Mouse (Mus musculus) T-helper 17 cell (primary cell): ENCODE results near the gene Hsd17b6.

ENCODE experiments used
- in situ Hi-C, 2 experiments: fragments of 300-600 bp; cut with MboI, MseI; formaldehyde crosslinking; loops; 1 replicate in 1 of 2; 2 replicates in 1 of 2; pipeline ENCODE4 v1.15.1; 2025; ENCODE audit warnings: high pct_unique_total_duplicates in 2 of 2

Hsd17b6 gene

DNA sequence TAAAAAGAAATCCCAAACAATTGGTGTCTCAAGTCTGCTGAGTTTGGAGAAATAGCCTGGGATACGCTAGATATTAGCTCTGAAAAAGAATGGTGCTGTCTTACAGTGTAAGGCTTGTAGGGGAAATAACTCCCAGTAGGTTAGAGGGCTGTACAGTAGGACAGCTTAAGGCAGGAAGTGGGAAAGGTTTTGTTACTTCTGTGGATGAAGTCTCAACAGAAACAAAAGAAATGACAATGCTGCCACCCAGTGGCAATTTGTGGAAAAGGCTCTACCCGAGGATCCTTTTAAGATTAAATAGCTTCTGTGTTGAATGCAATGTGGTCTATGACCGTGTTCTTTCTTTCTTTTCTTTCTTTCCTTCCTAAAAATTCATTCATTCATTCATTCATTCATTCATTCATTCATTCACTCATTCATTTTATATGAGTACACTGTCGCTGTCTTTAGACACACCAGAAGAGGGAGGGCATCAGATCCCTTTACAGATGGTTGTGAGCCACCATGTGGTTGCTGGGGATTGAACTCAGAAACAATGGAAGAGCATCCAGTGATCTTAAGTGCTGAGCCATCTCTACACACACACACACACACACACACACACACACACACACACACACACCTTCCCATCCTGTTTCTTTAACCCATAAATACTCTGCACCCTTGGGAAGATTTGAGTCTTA lies 937 bp upstream of the Hsd17b6 start:
- in situ Hi-C loops: loop anchor here (5.0 kb wide), 2 partner anchors 46 to 51 kb away; no protein-coding TSS in a partner anchor

DNA sequence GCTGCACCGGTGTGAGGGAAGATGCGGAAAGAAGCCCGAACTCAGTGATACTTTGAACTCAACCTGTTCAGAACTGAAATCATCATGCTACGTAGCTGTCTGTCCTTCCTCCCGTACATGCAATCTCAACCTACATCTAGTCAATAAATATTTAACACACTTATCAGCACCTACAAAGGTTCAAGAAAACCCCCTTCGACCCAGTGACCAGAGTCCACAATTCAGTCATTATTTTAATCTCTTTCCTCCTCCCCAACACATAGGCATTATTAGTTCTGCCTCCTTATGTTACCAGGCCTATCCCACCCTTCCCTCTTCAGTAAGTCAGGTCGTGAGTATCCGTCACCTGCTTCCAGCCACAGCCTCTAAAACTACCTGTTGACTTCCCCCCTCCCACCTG lies 1.9 kb downstream of the Hsd17b6 start:
- in situ Hi-C loops: loop anchor here (5.0 kb wide), 2 partner anchors 43 to 48 kb away; no protein-coding TSS in a partner anchor

DNA sequence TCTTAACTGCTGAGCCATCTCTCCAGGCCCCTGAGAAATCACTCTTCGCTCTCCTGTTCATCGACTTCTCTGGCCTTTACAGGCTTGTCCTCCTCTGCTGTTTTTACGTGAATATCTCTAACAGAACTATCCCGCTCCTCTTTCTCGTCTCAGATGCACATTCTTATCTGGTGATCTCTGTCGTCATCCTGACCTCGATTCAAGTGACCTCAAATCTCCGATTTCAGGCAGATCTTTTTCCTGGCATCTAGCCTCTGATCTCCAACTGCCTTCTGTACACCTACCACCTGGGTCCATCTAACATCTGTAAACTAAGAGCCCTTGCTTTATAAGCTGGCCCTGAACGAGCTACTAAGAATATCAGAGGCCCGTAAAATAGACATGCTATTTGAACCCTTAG lies 2.5 kb downstream of the Hsd17b6 start:
- in situ Hi-C loops: loop anchor here (5.0 kb wide), 2 partner anchors 43 to 48 kb away; no protein-coding TSS in a partner anchor

DNA sequence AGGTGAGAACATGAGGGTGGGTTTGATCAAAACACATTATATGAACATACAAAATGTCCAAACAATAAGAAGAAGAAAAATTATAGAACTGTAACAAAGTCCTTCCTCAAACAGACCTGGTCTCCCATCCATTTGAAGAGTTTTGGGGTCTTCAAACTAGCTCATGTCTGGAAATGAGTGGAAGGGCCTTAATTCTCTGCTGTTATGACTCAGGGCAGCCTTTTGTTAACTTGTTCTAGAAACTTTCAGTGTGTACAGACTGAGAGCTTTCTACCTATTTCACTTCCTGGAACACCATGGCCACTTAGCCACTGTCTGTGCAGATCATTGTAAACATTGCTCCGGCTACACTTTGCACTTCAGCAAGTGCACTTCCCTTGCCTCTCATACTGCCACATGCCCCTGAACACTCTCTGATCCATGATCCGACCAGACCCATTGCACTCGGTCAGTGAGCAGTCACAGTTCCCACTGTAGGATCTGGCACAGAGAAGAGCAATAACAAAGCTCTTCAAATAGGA lies 4.1 kb downstream of the Hsd17b6 start:
- in situ Hi-C loops: no loop called here

DNA sequence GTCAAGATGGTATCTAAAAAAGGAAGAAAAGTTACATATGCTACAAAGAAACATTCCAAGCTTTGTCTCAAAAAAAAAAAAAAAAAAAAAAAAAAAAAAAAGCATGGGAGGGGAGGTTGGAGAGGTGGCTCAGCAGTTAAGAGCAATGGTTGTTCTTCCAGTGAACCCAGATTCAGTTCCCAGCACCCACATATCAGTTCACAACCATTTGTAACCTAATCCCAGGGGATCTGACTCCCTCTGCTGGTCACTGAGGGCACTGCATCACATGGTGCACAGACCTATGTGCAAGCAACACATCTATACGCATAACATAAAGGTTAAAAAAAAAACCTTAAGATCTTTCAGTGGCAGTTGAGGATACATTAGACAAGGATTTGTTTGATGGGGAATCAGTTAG lies 9.2 kb downstream of the Hsd17b6 start:
- in situ Hi-C loops: no loop called here

DNA sequence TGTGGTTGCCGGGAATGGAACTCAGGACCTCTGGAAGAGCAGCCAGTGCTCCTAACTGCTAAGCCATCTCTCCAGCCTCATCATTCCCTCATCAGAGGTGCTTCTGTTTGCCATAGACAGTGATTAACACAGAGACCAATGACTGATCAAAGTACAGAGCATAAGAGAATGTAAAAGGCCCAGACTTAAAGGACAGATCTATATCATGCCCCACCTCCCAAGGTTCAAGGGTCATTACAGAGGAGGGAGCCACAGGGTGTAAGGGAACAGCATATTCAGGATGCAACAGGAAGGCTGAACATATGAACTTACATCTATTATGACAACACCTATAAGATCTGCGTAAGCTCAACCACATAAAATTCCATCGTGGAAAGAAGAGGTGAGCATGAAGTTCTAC lies 10.7 kb downstream of the Hsd17b6 start:
- in situ Hi-C loops: no loop called here

DNA sequence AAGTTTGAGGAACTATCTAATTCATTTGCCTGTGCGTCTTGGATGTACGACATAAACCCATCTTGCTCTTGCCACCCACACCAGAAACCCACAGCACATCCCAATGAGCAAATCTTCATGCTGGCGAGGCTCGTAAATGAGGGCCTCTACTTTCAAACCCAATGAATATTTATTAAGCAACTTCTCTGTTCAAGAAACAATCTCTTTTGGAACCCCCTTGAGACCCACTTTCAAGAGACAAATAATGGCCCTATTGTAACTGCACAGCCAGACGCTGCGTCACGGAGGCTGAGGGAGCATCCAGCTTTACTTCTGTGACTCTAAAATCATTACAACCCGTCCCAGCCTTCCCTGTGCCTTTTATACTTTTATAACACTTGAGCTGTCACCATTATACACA lies 21.8 kb downstream of the Hsd17b6 start:
- in situ Hi-C loops: no loop called here

DNA sequence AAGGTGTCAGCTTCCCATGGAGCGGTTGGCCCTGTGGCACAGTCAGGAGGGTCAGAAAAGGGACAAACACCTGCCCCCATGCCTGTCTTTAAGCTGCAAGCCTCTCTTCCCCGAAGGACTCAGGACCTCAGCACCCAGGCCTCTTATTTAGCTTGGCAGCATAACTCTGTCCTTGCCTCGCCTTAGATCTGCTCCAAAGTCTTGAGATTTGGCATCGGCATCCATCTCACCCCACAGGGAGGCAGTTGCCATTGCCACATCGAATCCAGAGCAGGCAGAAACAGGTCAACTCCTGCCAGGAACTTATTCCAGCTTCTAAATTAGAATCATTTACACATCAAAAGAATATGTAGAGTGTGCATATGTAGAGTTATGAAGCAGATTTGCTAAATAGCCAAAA lies 22.8 kb downstream of the Hsd17b6 start:
- in situ Hi-C loops: no loop called here

DNA sequence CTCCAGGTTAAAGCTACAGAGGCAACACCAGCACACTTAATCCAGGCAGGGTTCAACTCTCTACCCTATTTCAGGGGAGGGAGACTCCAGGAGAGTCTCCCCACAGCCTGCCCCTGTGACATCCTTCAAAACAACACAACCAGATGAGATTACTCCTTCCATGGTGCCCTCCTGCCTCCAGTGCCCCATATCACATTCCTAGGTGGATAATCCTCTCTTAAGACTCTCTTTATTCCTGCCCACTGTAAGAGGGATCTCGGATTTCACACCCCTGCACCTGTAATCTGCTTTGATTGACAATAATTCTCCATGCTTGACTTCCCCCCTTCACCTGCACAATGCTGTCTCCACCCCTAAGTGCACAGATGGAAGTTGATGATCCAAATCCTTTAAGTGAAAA lies 31.9 kb downstream of the Hsd17b6 start:
- in situ Hi-C loops: no loop called here

DNA sequence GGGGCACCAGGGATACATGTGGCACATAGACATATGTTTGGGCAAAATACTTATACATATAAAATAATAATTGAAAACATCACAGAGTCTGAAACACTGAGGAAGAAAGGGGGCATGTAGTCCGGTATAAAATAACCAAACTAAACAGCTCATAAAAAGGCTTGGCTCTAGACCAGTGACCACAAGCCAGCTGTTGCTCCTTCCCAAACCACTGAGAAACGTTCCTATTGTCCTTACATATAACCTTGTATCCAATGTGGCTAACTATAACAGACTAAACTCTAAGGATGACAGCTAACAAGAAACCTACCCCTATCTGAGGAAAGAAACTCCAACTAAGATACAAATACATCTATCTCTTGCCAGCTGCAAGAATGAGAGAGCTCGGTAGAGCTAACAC lies 33.3 kb downstream of the Hsd17b6 start:
- in situ Hi-C loops: no loop called here

DNA sequence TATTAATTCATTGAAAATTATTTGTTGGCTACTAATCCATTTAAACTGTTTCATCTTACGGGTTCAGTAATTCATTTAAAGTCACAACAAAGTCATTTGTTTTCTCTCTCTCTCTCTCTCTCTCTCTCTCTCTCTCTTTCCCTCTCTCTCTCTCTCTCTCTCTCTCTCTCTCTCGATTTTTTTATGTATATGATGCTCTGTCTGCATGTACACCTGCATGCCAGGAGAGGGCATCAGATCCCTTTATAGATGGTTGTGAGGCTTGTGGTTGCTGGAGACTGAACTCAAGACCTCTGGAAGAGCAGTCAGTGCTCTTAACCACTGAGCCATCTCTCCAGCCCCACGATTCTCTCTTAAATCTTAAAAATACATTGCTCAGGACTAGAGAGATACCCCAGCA lies 36.3 kb downstream of the Hsd17b6 start:
- in situ Hi-C loops: no loop called here

DNA sequence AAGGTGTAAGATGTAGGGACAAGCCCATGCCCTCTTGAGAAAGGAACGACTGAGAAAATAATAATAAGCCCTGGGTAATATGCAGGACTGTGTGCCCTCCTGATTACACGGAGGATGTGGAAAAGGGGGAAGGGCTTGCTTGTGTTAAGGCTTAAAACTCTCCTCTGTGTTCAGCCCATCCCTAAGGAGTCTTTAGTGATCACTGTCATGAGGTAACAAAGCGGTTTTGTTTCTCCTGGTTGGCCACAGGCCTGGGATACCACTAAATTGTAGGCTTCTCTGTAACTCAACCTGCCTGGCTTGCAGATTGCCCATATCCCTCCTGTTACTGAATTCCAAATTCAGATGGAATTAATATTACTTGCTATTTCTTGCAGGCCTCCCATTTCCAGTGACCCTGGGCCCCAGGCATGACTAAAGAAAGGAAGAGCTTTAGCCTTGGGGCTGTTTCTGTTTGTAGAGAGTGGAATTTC lies 37.0 kb downstream of the Hsd17b6 start:
- in situ Hi-C loops: no loop called here

DNA sequence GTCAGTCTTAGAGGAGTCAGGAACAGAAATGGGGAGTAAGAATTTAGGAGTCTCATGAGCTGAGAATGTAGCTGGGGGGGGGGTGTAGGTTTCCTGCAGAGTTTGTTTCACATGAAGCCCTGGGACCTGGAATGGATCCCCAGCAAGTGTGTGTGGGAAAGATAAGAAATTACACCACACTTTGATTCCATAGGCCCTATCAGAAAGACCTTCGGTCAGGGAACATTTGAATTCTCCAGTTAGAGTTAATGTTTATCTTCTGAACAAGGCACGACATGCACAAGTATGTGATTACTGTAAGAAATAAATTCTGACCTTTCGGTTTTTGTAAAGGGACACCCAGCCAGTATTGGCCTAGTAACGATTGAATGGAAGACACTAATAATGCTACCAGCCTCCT lies 37.6 kb downstream of the Hsd17b6 start:
- in situ Hi-C loops: no loop called here

DNA sequence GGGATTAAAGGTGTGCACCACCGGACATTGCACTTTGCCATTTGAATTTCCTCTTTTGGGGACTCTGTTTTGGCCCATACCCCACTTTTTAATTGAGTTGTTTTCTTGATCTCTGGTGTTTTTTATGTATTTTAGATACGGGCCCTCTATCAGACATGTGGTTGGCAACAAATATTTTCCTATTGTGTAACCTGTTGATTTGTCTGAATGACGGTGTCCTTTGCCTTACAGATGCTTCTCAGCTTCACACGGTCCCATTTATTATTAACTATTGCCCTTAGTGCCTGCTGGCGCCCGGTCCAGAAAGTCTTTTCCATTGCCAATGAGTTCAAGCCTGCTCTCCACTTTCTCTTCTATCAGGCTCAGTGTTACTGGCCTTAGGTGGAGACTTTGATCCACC lies 40.9 kb downstream of the Hsd17b6 start:
- in situ Hi-C loops: no loop called here

DNA sequence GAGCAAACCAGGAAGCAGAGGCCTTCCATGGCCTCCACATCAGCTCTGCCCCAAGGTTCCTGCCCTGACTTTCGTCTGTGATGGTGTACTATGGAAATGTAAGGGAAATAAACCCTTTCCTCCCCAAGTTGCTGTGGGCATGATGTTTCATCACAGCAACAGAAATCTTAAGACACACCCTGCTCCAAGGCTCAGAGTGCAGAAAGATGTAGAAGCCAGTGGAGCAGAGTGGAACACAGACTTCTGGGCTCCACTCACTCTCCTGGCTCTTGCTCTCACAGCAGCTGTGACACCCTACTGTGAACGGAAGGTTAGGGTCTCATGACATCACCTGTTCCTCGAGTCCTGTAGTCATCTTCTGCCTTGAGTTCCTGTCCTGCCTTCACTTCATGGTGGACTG lies 43.4 kb downstream of the Hsd17b6 start:
- in situ Hi-C loops: loop anchor here in 1 of 2 experiments (5.0 kb wide), 1 partner anchor 43 kb away; the partner anchor contains the start of gene Hsd17b6

DNA sequence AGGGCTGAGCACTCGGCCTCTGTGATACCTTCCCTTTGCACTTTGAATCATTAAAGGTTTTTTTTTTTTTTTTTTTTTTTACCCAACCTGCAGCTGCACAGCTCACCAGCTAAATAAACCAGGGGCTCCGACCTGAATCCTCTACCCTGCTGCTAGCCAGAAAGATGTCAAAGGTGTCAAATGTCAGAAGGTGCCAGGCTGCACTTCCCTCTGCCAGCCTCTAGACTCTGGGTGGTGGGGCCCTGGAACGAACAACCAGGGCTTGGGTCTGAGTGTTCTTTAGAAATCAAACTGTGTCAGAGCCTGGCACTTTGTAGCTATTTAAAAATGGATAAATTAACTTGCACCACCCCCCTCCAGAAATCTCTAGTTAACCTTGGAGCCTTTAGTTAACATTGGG lies 45.0 kb downstream of the Hsd17b6 start:
- in situ Hi-C loops: loop anchor here in 1 of 2 experiments (5.0 kb wide), 1 partner anchor 45 kb away; the partner anchor contains the start of gene Hsd17b6

DNA sequence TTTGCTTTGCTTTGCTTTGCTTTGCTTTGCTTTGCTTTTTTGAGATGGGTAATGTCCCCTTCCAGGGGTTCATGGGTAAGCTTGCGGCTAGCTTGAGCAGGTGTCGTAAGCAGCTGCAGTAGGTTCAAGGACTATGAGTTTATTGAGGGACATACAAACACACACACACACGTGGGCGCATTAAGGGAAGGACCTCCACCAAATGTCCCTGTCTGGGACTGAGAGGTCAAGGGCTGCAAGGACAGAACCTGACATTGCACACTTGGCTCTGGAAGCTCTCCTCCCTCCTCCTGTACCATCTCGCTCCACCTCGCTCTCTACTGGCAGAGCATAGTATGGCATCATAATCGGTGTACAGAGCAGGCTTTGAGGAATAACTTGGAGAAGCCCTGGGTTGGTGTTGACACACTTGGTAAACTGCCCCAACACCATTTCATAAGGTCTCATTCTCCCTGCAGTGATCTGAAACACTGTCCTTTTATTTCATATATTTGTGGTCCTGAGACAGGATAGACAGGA lies 48.2 kb downstream of the Hsd17b6 start:
- in situ Hi-C loops: loop anchor here (5.0 to 10.0 kb wide), 2 partner anchors 48 to 966 kb away; partner anchors contain the start of genes Bloc1s1 (in 1 of the 2), Hsd17b6 (in 1 of the 2) and Rdh5 (in 1 of the 2)

DNA sequence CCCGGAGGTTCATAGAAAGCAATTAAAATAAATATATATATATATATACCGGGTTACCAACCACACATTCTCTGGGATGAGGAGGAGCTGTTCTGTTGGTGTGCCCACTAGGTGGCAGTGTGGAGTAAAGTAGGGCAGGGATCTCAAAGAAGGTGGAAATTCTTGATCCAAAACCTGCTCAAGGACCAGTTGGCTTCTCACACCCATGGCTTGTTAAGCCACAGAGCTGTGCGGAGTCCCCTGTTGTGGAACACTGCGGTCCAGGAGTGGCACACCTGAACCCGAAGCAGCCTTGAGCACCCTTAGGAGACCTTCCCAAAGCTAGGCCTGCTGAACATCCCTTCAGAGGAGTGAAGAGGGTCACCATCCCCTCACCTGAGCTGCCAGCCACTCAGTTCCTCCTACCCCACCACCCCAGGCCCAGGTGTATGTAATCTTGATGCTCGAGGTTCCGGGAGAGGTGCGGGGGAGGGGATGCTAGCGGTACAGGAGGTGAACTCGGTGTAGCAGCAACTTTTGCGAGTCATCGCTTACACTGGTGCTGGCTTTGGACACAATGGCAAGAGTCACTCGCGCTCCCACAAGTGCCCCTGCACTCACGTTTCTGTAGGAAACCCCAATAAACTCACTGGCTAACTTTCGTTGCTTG lies 51.1 kb downstream of the Hsd17b6 start:
- in situ Hi-C loops: loop anchor here (5.0 to 10.0 kb wide), 2 partner anchors 51 to 969 kb away; partner anchors contain the start of genes Bloc1s1 (in 1 of the 2), Hsd17b6 (in 1 of the 2) and Rdh5 (in 1 of the 2)

DNA sequence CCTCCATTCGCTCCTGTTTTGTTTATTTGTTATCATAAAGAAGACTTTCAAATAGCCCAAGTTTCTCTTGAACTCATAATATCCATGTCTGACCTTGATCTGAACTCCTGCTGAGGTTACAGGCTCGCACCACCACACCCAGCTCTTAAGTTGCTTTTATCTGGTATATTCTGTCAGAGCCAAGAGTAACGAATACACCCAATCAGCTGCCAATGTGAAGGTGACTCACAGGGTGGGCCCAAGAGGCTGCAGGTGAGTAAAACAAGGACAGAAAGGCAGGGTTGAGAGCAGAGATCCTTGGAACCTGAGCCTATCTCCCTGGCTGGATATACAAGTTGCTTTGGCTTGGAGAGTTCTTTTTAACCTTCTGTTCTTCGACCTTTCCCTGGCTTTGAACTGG lies 52.4 kb downstream of the Hsd17b6 start:
- in situ Hi-C loops: loop anchor here (5.0 to 10.0 kb wide), 2 partner anchors 52 to 970 kb away; partner anchors contain the start of genes Bloc1s1 (in 1 of the 2), Hsd17b6 (in 1 of the 2) and Rdh5 (in 1 of the 2)

DNA sequence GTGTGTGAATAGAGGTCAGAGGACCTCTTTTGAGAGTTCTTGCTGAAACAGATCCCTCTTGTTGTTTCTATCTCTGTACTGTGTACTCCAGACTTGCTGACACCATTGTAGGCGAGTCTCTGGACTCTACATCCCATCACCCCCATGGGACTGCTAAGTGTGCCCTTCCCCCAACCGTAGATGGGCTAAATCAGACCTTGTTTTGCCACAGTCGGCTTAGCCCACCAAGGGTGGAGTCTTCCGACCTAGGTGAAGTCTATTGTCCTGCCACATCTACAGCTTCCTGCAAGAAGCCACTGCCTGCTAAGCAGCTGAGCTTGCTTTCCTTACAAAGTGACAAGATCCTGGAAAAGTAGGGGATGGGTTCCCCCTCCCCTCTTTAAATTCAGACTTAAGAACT lies 55.6 kb downstream of the Hsd17b6 start:
- in situ Hi-C loops: loop anchor here in 1 of 2 experiments (10.0 kb wide), 1 partner anchor 973 kb away; the partner anchor contains the start of genes Bloc1s1 and Rdh5

DNA sequence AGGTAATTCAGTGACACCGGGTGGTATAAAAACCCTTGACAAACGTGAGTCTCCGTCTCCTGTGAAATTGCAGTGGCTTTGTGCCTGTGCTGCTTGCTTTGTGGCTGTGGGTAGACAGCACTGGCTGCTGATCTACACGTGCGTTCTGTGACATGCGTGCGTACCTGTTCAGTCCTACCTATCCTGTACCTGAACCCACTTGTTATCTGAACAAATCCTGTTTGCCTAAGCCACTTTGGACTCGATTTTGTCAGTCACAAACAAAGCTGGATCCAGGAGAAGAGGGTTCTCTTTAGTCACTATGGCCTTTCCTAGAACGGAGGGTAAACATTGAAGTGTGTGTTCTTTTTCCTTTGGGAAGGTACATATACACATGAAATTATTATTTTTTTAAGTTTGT lies 56.0 kb downstream of the Hsd17b6 start:
- in situ Hi-C loops: loop anchor here in 1 of 2 experiments (10.0 kb wide), 1 partner anchor 973 kb away; the partner anchor contains the start of genes Bloc1s1 and Rdh5
